In genomic region chr14:103742150-103742549, GRCm38 (mm10) we compare ENCODE assay signal across 20 mouse cellular contexts.
DNase-seq lines count a peak whose midpoint lies in the region; ATAC-seq lines count a peak whose summit lies in the region.
"Had no signal": no experiment of that assay in that cellular context is flagged by ENCODE, and none has a peak within 500 bp of the region (broad histone marks: within the 10 kb centered on the region; RNA-seq: fewer than 3 reads in every experiment).

No protein-coding gene starts in this region.

- intact Hi-C loops in heart, postnatal 10 days (cut with DNase I) = loop anchor here (5.0 kb wide), 2 partner anchors 70 to 100 kb away; partner anchors contain the start of gene Ednrb

- no peaks in the 10 kb centered on the region for H3K9me3 ChIP-seq in midbrain, embryonic 13.5 days
- H3K9me3 ChIP-seq: heart, embryonic 12.5 days; liver, embryonic 15.5 days; midbrain, embryonic 10.5 days had no signal

- no peak overlapping the region for H3K27ac ChIP-seq in midbrain, embryonic 13.5 days
- H3K27ac ChIP-seq: liver, embryonic 15.5 days; macrophage had no signal

- ATAC-seq in midbrain, embryonic 13.5 days = no peak
- ATAC-seq: hindbrain, embryonic 16.5 days; intestine, embryonic 16.5 days had no signal

- H3K4me3 ChIP-seq in midbrain, embryonic 13.5 days (replicated peaks) = no peak overlapping the region
- H3K4me3 ChIP-seq: heart, embryonic 12.5 days; liver, embryonic 15.5 days; midbrain, embryonic 10.5 days had no signal

- no peaks in the 10 kb centered on the region for H3K27me3 ChIP-seq in midbrain, embryonic 13.5 days
- H3K27me3 ChIP-seq: heart, embryonic 12.5 days; liver, embryonic 15.5 days had no signal

- 83% methylated on average over 8 of the region's 8 CpGs for WGBS in midbrain, embryonic 13.5 days

- no peak overlapping the region for H3K9ac ChIP-seq in midbrain, embryonic 13.5 days (replicated peaks)
- H3K9ac ChIP-seq: heart, embryonic 12.5 days; liver, embryonic 15.5 days had no signal

- no peaks in the 10 kb centered on the region for H3K36me3 ChIP-seq in midbrain, embryonic 13.5 days
- H3K36me3 ChIP-seq: heart, embryonic 12.5 days; liver, embryonic 15.5 days; midbrain, embryonic 10.5 days had no signal

- DNase-seq in adrenal gland, adult (ENCODE audit: inconsistent age in 2 of 2, low spot score in 1 of 2) = peak; percentile 19 to 43
- DNase-seq in adrenal gland, adult 18-20 months (ENCODE audit: low spot score in 2 of 2) = no peak
- peak; percentile 19 to 37 for DNase-seq in heart, adult 9 months (ENCODE audit: low spot score in 2 of 2)
- DNase-seq in heart, postnatal 10 days = no peak
- peak; percentile 43 for DNase-seq in kidney, adult 9 months
- peak; percentile 17 for DNase-seq in lung, postnatal 10 days
- no peak for DNase-seq in right cerebral cortex, postnatal 36 days (ENCODE audit: low spot score in 2 of 2)
- DNase-seq: adrenal gland, postnatal 14 days; cerebellum, adult 11-12 months; cerebellum, postnatal 25 days; gastrocnemius, postnatal 10 days; retina, postnatal 1 day; thymus, postnatal 25 days had no signal

- H3K4me1 ChIP-seq in midbrain, embryonic 13.5 days (replicated peaks) = no peaks in the 10 kb centered on the region
- H3K4me1 ChIP-seq: heart, embryonic 12.5 days; liver, embryonic 15.5 days; midbrain, embryonic 10.5 days had no signal

- no peak overlapping the region for H3K4me2 ChIP-seq in midbrain, embryonic 13.5 days (replicated peaks)
- H3K4me2 ChIP-seq: heart, embryonic 12.5 days; liver, embryonic 15.5 days had no signal

Comparison
In these comparisons a context has a peak if more than half of its experiments do, and no peak if none do; other contexts are left out.
1. DNase-seq: peak in adrenal gland, adult (2 of 2), heart, adult 9 months (2 of 2), kidney, adult 9 months (single experiment) and lung, postnatal 10 days (single experiment); none in adrenal gland, adult 18-20 months (0 of 2), heart, postnatal 10 days (0 of 2) and right cerebral cortex, postnatal 36 days (0 of 2).